Mouse (Mus musculus): ENCODE measurements around the gene Cd55. TPM values are rescaled to one million over a fixed set of nuclear protein-coding genes. Genes with fewer than 3 reads are reported as not detected.

The Cd55 gene
- polyA plus RNA-seq (2016; fragmentation: Nextera tagmentation; extraction: Ambion mirVana), result 5.1 and 12.4 TPM in 2 replicates

DNA sequence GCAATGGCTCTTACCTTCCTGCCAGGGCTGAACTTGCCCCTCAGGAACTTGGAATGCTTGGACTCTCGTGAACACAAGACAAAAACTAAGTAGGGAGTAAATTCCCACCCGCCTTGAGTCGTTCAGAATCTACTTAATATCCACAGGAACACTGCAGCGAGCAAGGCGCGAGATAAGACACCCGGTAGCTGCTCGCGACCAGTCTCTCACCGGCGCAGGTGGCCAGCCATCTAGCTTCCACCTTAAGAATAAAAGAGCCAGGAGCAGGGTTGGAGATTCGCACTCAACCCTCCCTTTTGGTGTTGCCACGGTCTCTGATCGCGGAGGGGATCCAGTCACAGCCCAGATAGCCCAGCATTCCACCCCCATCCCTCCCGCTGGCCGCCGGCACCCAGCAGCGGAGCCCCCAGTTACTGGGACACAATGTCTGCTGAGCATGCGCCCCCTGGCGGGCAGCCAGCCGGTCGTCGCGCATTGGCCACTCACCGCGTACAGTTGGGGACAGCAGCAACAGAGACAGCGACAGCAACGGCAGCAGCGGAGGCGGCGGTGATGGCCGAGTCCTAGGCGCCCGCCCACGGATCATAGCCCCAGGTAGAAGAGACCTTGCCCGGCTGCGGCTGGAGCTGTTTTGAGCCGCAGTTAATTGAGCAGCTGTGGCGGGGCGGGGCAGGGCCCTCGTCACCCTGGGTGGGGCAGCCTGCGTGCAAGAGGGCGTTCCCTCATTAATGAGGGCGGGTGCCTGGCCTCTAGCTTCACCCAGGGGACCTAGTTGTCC lies at the start of gene Cd55:
Gene Cd55 (minus strand): TSS at position 661 of the 778 bp plus-strand sequence.
- Histone ChIP-seq H3K4me1 (0 out of 2 replicates have a peak, but pooled peaks cover 5% of the 10 kb centered on the region), H3K27ac (peak within 1 kb of the TSS; percentile 76), H3K36me3 (no peaks in the 10 kb centered on the region), H3K4me3 (peak within 1 kb of the TSS; percentile 68), H3K27me3 (ENCODE audit: insufficient read depth, poor library complexity, severe bottlenecking) (no peaks in the 10 kb centered on the region), H3K9me3 (no peaks in the 10 kb centered on the region)
- DNase-seq (ENCODE audit: low spot score), result peak; percentile 96
- under 1% methylated on average over 45 of the region's 45 CpGs for WGBS

GRCm38 (mm10) chr1:130511823-130512370 lies 49.4 kb upstream of the Cd55 start:
- Histone ChIP-seq H3K36me3 (no peaks in the 10 kb centered on the region), H3K4me3 (no peak overlapping the region), H3K27me3 (ENCODE audit: insufficient read depth, poor library complexity, severe bottlenecking) (no peaks in the 10 kb centered on the region), H3K9me3 (no peaks in the 10 kb centered on the region), H3K27ac (no peak overlapping the region), H3K4me1 (peaks cover 2% of the 10 kb centered on the region; the same call in 1 of the 2 replicates)
- 82% methylated on average over 3 of the region's 3 CpGs for WGBS
- no peak for DNase-seq (ENCODE audit: low spot score)

DNA sequence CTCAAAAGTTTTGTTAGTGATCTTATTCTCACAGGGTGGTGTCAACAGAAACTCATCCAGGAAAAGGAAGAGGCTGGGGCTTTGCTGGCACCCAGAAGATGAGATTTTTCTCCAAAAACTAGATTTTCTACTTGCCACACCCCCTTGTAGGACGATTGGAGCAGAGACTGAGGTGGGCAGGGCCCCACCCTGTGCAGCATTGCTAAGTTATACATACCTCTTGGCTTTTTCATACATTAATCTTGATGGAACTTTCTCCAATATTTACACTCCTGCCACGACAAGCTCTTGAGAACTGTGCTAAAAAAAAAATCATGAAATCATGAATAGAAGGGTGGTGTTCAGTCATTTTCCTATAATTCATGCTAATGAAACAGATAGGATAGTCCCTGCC lies 46.4 kb upstream of the Cd55 start:
- no peak overlapping the region for H3K27ac ChIP-seq
- no peaks in the 10 kb centered on the region for H3K9me3 ChIP-seq
- WGBS, result 46% methylated on average over 2 of the region's 2 CpGs
- no peak overlapping the region for H3K4me3 ChIP-seq
- no peak for DNase-seq (ENCODE audit: low spot score)
- H3K27me3 ChIP-seq (ENCODE audit: insufficient read depth, poor library complexity, severe bottlenecking), result no peaks in the 10 kb centered on the region
- no peaks in the 10 kb centered on the region for H3K4me1 ChIP-seq
- H3K36me3 ChIP-seq, result no peaks in the 10 kb centered on the region

- no peaks in the 10 kb centered on the region for H3K27me3 ChIP-seq (ENCODE audit: insufficient read depth, poor library complexity, severe bottlenecking)
- no peaks in the 10 kb centered on the region for H3K4me1 ChIP-seq
- no peak overlapping the region for H3K27ac ChIP-seq
- H3K9me3 ChIP-seq, result no peaks in the 10 kb centered on the region
- H3K4me3 ChIP-seq, result no peak overlapping the region
- WGBS, result 61% methylated on average over 6 of the region's 6 CpGs
- no peaks in the 10 kb centered on the region for H3K36me3 ChIP-seq
- no peak for DNase-seq (ENCODE audit: low spot score)
Measured at GRCm38 (mm10) chr1:130508030-130508956, 45.7 kb upstream of the Cd55 start.

- H3K9me3 ChIP-seq, result no peaks in the 10 kb centered on the region
- 82% methylated on average over 2 of the region's 2 CpGs for WGBS
- no peak overlapping the region for H3K27ac ChIP-seq
- H3K4me1 ChIP-seq, result no peaks in the 10 kb centered on the region
- H3K27me3 ChIP-seq (ENCODE audit: insufficient read depth, poor library complexity, severe bottlenecking), result no peaks in the 10 kb centered on the region
- H3K4me3 ChIP-seq, result no peak overlapping the region
- DNase-seq (ENCODE audit: low spot score), result no peak
- H3K36me3 ChIP-seq, result no peaks in the 10 kb centered on the region
Measured at GRCm38 (mm10) chr1:130507408-130507807, 44.9 kb upstream of the Cd55 start.

- Histone ChIP-seq H3K4me1 (no peaks in the 10 kb centered on the region), H3K36me3 (no peaks in the 10 kb centered on the region), H3K4me3 (no peak overlapping the region), H3K27me3 (ENCODE audit: insufficient read depth, poor library complexity, severe bottlenecking) (no peaks in the 10 kb centered on the region), H3K27ac (no peak overlapping the region), H3K9me3 (no peaks in the 10 kb centered on the region)
- 71% methylated on average over 2 of the region's 2 CpGs for WGBS
- DNase-seq (ENCODE audit: low spot score), result no peak
Measured at GRCm38 (mm10) chr1:130499962-130500361, 37.4 kb upstream of the Cd55 start.

- Histone ChIP-seq H3K27me3 (ENCODE audit: insufficient read depth, poor library complexity, severe bottlenecking) (no peaks in the 10 kb centered on the region), H3K27ac (no peak overlapping the region), H3K9me3 (no peaks in the 10 kb centered on the region), H3K4me3 (no peak overlapping the region), H3K36me3 (no peaks in the 10 kb centered on the region), H3K4me1 (no peaks in the 10 kb centered on the region)
- no peak for DNase-seq (ENCODE audit: low spot score)
Measured at GRCm38 (mm10) chr1:130498331-130498730, 35.8 kb upstream of the Cd55 start.

GRCm38 (mm10) chr1:130486816-130487545 lies 24.4 kb upstream of the Cd55 start:
- WGBS, result 60% methylated on average over 10 of the region's 10 CpGs
- Histone ChIP-seq H3K27me3 (ENCODE audit: insufficient read depth, poor library complexity, severe bottlenecking) (no peaks in the 10 kb centered on the region), H3K4me3 (no peak overlapping the region), H3K9me3 (no peaks in the 10 kb centered on the region), H3K4me1 (no peaks in the 10 kb centered on the region; the same call in 1 of the 2 replicates), H3K27ac (no peak overlapping the region), H3K36me3 (no peaks in the 10 kb centered on the region)
- DNase-seq (ENCODE audit: low spot score), result no peak

DNA sequence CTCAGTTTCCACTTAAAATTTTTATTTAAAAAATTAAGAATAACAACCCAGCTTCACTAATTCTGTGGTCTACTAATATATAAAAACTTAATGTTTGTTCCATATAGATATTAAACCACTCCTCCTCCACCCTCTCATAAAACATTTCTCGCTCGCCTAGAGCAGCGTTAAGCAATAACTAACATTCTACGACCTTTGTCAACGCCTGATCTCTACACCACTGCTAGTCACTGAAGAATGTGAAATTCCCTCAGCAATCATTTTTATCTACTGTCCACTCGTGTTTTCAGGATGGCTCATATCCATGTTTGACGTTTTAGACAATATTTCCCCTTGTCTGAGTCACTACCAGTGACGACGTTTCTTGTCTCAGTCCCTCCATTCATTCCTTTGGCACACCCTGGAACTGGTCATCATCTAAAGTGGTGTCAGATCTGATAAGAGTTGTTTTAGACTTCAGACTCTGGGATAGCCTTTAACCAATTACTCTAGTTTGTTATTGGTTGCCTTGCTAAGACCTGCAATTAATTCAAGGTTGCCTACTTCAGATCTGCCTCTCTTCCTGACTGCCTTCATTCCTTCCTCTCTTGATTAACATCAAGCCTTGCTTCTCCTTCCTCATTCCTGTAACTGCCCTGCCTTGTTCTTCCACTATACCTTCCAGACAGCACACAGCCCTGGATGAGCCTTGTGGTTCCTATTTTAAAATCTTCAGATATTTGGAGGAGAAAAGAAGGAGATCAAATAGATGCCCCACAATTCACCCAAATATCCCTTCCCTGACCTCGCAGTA lies 23.5 kb upstream of the Cd55 start:
- WGBS, result 66% methylated on average over 10 of the region's 10 CpGs
- Histone ChIP-seq H3K4me1 (no peaks in the 10 kb centered on the region; the same call in 1 of the 2 replicates), H3K27me3 (ENCODE audit: insufficient read depth, poor library complexity, severe bottlenecking) (no peaks in the 10 kb centered on the region), H3K36me3 (no peaks in the 10 kb centered on the region), H3K27ac (no peak overlapping the region), H3K4me3 (no peak overlapping the region), H3K9me3 (no peaks in the 10 kb centered on the region)
- DNase-seq (ENCODE audit: low spot score), result no peak

DNA sequence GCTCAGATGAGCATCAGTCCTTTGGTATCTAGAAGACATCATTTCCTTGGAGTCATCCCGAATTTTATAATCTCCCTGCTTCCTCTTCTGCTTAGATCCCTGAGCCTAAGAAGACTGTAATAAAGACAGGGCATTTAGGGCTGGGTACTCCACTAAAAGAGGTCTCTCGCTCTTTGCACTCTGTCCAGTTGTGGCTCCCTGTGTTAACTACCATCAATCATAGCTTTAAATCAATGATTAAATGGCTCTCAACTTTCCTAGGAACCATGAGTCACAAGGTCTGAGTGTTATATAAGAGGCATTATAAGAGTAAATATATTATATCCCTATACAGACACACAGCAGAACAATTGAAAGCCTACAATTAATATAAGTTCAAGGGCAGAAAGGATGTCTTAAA lies 22.8 kb upstream of the Cd55 start:
- WGBS, result 63% methylated on average over 2 of the region's 2 CpGs

DNA sequence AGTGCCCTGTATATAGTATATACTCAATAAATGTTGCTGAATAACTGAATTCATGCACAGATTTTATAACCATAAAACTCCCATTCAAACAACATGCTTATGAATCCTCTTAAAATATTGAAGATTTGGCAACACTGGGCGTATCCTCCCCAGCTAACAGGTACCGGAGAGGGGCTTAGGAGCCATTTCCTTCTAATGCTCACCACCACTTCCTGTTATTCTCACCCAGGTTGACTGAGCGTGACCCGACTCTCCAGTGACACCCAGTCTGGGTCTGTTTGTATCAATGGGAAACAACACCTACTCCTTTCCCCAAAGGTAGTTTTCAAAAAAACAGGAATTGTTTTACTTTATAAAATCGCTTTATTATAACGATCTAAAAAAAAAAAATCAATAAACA lies 12.4 kb upstream of the Cd55 start:
- WGBS, result 77% methylated on average over 6 of the region's 6 CpGs

More for the DNA sequence above, 22.8 kb upstream of the Cd55 start:
- no peaks in the 10 kb centered on the region for H3K36me3 ChIP-seq
- H3K4me3 ChIP-seq, result no peak overlapping the region
- no peaks in the 10 kb centered on the region for H3K9me3 ChIP-seq
- no peaks in the 10 kb centered on the region; the same call in 1 of the 2 replicates for H3K4me1 ChIP-seq
- DNase-seq (ENCODE audit: low spot score), result no peak
- H3K27me3 ChIP-seq (ENCODE audit: insufficient read depth, poor library complexity, severe bottlenecking), result no peaks in the 10 kb centered on the region
- no peak overlapping the region for H3K27ac ChIP-seq

DNA sequence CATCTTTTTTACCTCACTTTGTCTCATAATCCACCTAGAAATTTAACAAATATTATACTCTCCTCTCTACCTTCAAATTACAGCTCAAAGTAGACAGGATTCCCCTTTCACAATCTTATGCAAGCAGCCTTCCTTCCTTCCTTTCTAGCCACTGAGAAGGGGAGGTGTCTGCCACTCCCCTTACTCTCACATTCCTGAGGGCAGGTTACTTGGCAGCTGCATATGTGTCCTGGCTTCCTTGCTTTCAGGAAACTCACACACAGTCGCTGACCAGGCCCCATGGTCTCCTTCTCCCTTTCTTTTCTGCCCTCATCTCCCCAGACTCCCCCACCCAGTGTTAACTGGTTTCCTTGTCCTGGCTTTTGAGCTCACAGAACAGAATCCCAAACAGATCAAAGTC lies 11.7 kb upstream of the Cd55 start:
- Histone ChIP-seq H3K36me3 (no peaks in the 10 kb centered on the region), H3K27me3 (ENCODE audit: insufficient read depth, poor library complexity, severe bottlenecking) (no peaks in the 10 kb centered on the region), H3K9me3 (no peaks in the 10 kb centered on the region), H3K27ac (no peak overlapping the region), H3K4me1 (peaks cover 3% of the 10 kb centered on the region; the same call in 1 of the 2 replicates), H3K4me3 (no peak overlapping the region)
- no peak for DNase-seq (ENCODE audit: low spot score)
- 18% methylated on average over 1 of the region's 1 CpGs for WGBS

More for the DNA sequence above, 12.4 kb upstream of the Cd55 start:
- Histone ChIP-seq H3K4me1 (peaks cover 3% of the 10 kb centered on the region; the same call in 1 of the 2 replicates), H3K9me3 (no peaks in the 10 kb centered on the region), H3K4me3 (no peak overlapping the region), H3K27me3 (ENCODE audit: insufficient read depth, poor library complexity, severe bottlenecking) (no peaks in the 10 kb centered on the region), H3K27ac (no peak overlapping the region), H3K36me3 (no peaks in the 10 kb centered on the region)
- DNase-seq (ENCODE audit: low spot score), result no peak
